Mouse (Mus musculus) spleen, postnatal 36 days (tissue): Measurements from ENCODE around the gene Gm28510.
"Not testable (repeated sequence)": the region's sequence is repeated elsewhere in the genome, so short reads cannot be mapped to it uniquely, and the experiment has no call there.

Source experiments
- DNase-seq, 2 experiments: peaks; one replicate each; pipeline ENCODE4 v3.0.0; 2022; ENCODE audit warnings: low spot score in 2 of 2, mixed read lengths in 1 of 2

Gene Gm28510

DNA sequence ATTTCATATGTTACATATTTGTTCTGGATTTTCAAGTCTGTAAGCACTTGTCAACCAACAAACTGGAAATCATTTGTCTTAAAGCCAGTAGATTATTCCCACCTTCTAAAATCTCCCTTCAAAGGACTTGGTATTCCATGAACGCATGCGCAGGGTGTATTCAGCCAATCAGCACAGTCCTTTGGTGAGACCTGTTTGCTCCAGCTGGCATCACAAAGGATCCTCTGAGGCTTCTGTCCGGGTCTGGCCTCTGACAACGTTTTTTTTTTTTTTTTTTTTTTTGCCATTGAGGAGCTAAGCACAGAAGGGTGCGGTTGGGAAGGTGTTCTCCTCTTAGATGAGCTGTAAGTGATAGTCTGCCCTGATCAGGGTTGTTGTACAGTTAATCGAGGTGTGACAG lies at the start of gene Gm28510:
TSS of gene Gm28510 (plus strand) at position 301 of the 400 bp plus-strand sequence.
- not testable (repeated sequence) for DNase-seq
